Mouse (Mus musculus) neural tube, embryonic 11.5 days (tissue): Measurements from ENCODE around the gene Cnnm2. TPM values are rescaled to one million over a fixed set of nuclear protein-coding genes. Genes with fewer than 3 reads are reported as not detected.

ENCODE experiments used
- ATAC-seq: fragments of 200-750 bp; cut with Nextera tagmentation; 2 replicates; pipeline ENCODE4 v1.8.0; 2017; ENCODE audit warnings: moderate number of reproducible peaks, mild to moderate bottlenecking, moderate TSS enrichment, moderate library complexity; ENCODE audit not compliant: insufficient read depth, low FRiP score, low TSS enrichment
- DNase-seq: peaks from one replicate; pipeline ENCODE4 v3.0.0-alpha.2; 2015; ENCODE audit warnings: low spot score
- H3K27ac ChIP-seq: fragments of 300-500 bp; sonication (generic); 2 replicates; pipeline ENCODE4 v1.5.1; 2014; ENCODE audit warnings: low read depth, mild to moderate bottlenecking, low read length
- H3K27me3 ChIP-seq: fragments of 300-500 bp; sonication (generic); 2 replicates; pipeline ENCODE4 v1.6.1; 2014; ENCODE audit warnings: mild to moderate bottlenecking, low read length, mixed read lengths; ENCODE audit not compliant: control insufficient read depth, insufficient read depth
- H3K36me3 ChIP-seq: fragments of 300-500 bp; sonication (generic); 2 replicates; pipeline ENCODE4 v1.6.1; 2014; ENCODE audit warnings: mild to moderate bottlenecking, low read length, moderate library complexity, mixed read lengths; ENCODE audit not compliant: control insufficient read depth, insufficient read depth
- H3K4me1 ChIP-seq: fragments of 300-500 bp; sonication (generic); 2 replicates; pipeline ENCODE4 v1.6.1; 2014; ENCODE audit warnings: low read length, mixed read lengths; ENCODE audit not compliant: control insufficient read depth, insufficient read depth
- H3K4me2 ChIP-seq: fragments of 300-500 bp; sonication (generic); 2 replicates; pipeline ENCODE4 v1.6.1; 2014; ENCODE audit warnings: low read depth, mild to moderate bottlenecking, moderate library complexity
- H3K4me3 ChIP-seq: fragments of 300-500 bp; sonication (generic); 2 replicates; pipeline ENCODE4 v1.5.1; 2014; ENCODE audit warnings: low read depth, low read length
- H3K9ac ChIP-seq: fragments of 300-500 bp; sonication (generic); 2 replicates; pipeline ENCODE4 v1.6.1; 2014; ENCODE audit warnings: mild to moderate bottlenecking, low read length
- H3K9me3 ChIP-seq: fragments of 300-500 bp; sonication (generic); 2 replicates; pipeline ENCODE4 v1.6.1; 2016; ENCODE audit warnings: low read length; ENCODE audit not compliant: control insufficient read depth
- WGBS: fragments of 180-500 bp; shearing (Covaris S2); extraction: QIAGEN DNeasy Blood & Tissue Kit; methylation state at CpG from one replicate; pipeline ENCODE4 v1.1.7; 2014; 5-methylcytosine and 5-hydroxymethylcytosine counted together
- polyA plus RNA-seq: library from polyadenylated mRNA; unstranded; fragments of >200 nt; fragmentation: Nextera tagmentation; extraction: Ambion mirVana; gene quantifications from 2 replicates; pipeline ENCODE4 v1.2.1, GENCODE M21; 2014

Gene Cnnm2
- polyA plus RNA-seq, 1 experiment from 2014 or later: 5.4 TPM

GRCm38 (mm10) chr19:46808261-46808660 is 46.9 kb downstream of the Cnnm2 start:
- Histone ChIP-seq H3K9ac (no peak overlapping the region), H3K27me3 (no peaks in the 10 kb centered on the region), H3K4me2 (no peak overlapping the region), H3K27ac (no peak overlapping the region), H3K36me3 (no peaks in the 10 kb centered on the region), H3K4me3 (no peak overlapping the region), H3K9me3 (no peaks in the 10 kb centered on the region), H3K4me1 (no peaks in the 10 kb centered on the region)
- DNase-seq: no peak
- 92% methylated on average over 5 of the region's 5 CpGs for WGBS
- no peak for ATAC-seq

DNA sequence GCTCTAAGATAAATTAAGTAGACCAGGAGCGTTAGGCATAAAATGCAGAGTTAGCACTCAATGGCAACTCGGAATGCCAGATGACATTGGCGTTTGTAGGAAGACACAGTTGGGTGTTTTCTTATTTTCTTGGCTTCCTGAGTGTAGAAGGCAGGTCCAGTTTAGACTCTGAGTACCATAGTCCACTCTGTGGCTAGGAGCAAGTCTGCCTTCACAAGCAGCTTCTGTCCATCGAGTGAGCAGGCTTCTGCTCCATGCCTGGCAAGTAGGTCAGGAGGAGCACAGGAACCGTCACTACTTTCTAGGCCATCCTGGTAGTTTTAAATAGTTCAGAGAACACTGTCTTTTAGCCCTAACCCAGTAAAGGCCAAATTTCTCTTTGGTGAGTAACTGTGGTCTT is 47.6 kb downstream of the Cnnm2 start:
- H3K9ac ChIP-seq: no peak overlapping the region
- 89% methylated on average over 5 of the region's 5 CpGs for WGBS
- no peak overlapping the region for H3K27ac ChIP-seq

GRCm38 (mm10) chr19:46819276-46819675 is 57.9 kb downstream of the Cnnm2 start:
- WGBS: 76% methylated on average over 7 of the region's 7 CpGs
- Histone ChIP-seq H3K27ac (no peak overlapping the region), H3K4me3 (no peak overlapping the region), H3K9me3 (no peaks in the 10 kb centered on the region), H3K27me3 (no peaks in the 10 kb centered on the region), H3K4me2 (no peak overlapping the region), H3K9ac (no peak overlapping the region), H3K4me1 (peaks cover 5% of the 10 kb centered on the region; the same call in 1 of the 2 replicates), H3K36me3 (no peaks in the 10 kb centered on the region)
- ATAC-seq: no peak
- no peak for DNase-seq

More for the DNA sequence above, 47.6 kb downstream of the Cnnm2 start:
- Histone ChIP-seq H3K4me2 (no peak overlapping the region), H3K4me1 (no peaks in the 10 kb centered on the region), H3K9me3 (no peaks in the 10 kb centered on the region), H3K36me3 (no peaks in the 10 kb centered on the region), H3K27me3 (no peaks in the 10 kb centered on the region), H3K4me3 (no peak overlapping the region)
- ATAC-seq (no peak), DNase-seq (no peak)

GRCm38 (mm10) chr19:46822491-46822890 is 61.1 kb downstream of the Cnnm2 start:
- ATAC-seq (no peak), DNase-seq (no peak)
- no peaks in the 10 kb centered on the region for H3K36me3 ChIP-seq
- H3K9ac ChIP-seq: no peak overlapping the region
- no peak overlapping the region for H3K27ac ChIP-seq
- no peaks in the 10 kb centered on the region for H3K27me3 ChIP-seq
- 89% methylated on average over 4 of the region's 4 CpGs for WGBS
- no peak overlapping the region for H3K4me2 ChIP-seq
- H3K4me3 ChIP-seq: no peak overlapping the region
- H3K9me3 ChIP-seq: no peaks in the 10 kb centered on the region
- H3K4me1 ChIP-seq: peaks cover 5% of the 10 kb centered on the region; the same call in 1 of the 2 replicates

DNA sequence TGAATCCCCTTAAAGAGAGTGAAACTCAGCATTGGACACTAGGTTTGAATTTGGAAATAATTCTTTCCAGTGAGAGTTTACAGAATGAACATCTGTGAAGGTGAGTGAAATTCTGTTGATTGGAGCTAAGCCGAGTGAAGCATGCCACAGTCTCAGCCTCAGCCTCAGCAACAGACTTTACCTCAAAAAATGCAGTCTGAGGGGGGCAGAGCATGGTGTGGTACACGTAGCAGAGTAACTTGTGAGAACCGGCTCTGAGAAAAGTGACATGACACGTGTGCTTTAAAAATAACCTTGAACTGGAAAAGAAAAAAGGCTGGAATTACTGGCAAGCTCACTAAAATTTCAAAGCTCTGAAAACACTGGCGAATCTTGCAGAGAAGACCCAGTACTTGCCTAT is 62.4 kb downstream of the Cnnm2 start:
- Histone ChIP-seq H3K27me3 (no peaks in the 10 kb centered on the region), H3K4me2 (no peak overlapping the region), H3K4me1 (no peaks in the 10 kb centered on the region), H3K9me3 (no peaks in the 10 kb centered on the region), H3K9ac (no peak overlapping the region), H3K4me3 (no peak overlapping the region), H3K27ac (no peak overlapping the region), H3K36me3 (no peaks in the 10 kb centered on the region)
- no peak for DNase-seq
- 82% methylated on average over 5 of the region's 5 CpGs for WGBS
- ATAC-seq: no peak

DNA sequence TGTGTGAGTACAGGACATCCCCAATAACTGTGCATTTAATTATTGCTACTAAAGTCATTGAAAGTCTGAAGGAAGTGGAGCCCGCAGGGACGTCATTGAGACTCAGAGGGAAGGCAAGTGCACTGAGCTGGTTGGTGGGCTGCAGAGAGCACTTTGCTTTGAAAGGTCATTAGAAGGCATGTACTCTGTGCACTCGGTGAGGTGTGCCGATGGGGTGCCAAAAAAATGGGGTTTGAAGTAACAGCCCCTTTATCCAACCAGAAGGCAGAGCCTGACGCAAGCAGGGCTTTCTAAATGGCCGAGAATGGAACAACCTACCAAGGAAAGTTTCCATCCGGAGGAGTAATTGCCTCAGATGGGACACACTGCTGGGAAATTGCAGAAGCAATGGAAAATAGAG is 63.5 kb downstream of the Cnnm2 start:
- Histone ChIP-seq H3K27me3 (no peaks in the 10 kb centered on the region), H3K9ac (no peak overlapping the region), H3K4me3 (no peak overlapping the region), H3K9me3 (no peaks in the 10 kb centered on the region), H3K4me1 (no peaks in the 10 kb centered on the region), H3K36me3 (no peaks in the 10 kb centered on the region), H3K4me2 (no peak overlapping the region), H3K27ac (no peak overlapping the region)
- WGBS: 70% methylated on average over 7 of the region's 7 CpGs
- DNase-seq (no peak), ATAC-seq (no peak)

DNA sequence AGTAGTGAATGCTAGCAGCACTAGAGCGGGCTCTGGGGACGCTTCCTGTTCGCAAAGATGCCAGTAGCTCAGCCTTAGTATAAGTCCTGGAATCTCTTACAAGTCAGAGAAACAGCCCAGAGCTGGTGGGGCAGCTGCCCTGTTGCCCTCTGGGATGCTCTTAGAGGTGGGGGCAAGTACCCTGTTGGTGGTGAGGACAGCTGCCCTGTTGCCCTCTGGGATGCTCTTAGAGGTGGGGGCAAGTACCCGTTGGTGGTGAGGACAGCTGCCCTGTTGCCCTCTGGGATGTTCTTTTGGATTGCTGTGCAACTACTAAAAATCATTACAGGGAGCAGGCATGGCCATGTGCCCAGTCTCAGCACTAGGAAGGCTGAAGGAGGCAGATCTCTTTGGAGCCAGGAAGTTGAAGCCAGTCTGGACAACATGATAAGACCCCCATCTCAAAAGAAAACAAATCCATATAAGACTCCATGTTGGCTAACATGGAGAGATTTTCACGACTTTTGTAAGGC is 66.3 kb downstream of the Cnnm2 start:
- H3K36me3 ChIP-seq: no peaks in the 10 kb centered on the region
- H3K27ac ChIP-seq: no peak overlapping the region
- no peak overlapping the region for H3K9ac ChIP-seq
- H3K4me1 ChIP-seq: no peaks in the 10 kb centered on the region; the same call in 1 of the 2 replicates
- H3K4me3 ChIP-seq: no peak overlapping the region
- no peaks in the 10 kb centered on the region for H3K9me3 ChIP-seq
- no peaks in the 10 kb centered on the region for H3K27me3 ChIP-seq
- DNase-seq (no peak), ATAC-seq (no peak)
- no peak overlapping the region for H3K4me2 ChIP-seq
- 86% methylated on average over 5 of the region's 5 CpGs for WGBS

- WGBS: 39% methylated on average over 3 of the region's 3 CpGs
These were observed 67.6 kb downstream of the Cnnm2 start for GRCm38 (mm10) chr19:46828961-46829360.

GRCm38 (mm10) chr19:46831381-46831780 is 70.0 kb downstream of the Cnnm2 start:
- Histone ChIP-seq H3K4me1 (no peaks in the 10 kb centered on the region; the same call in 1 of the 2 replicates), H3K9ac (no peak overlapping the region), H3K27me3 (no peaks in the 10 kb centered on the region), H3K36me3 (no peaks in the 10 kb centered on the region), H3K27ac (no peak overlapping the region), H3K4me2 (no peak overlapping the region), H3K4me3 (no peak overlapping the region), H3K9me3 (no peaks in the 10 kb centered on the region)
- 71% methylated on average over 9 of the region's 9 CpGs for WGBS
- ATAC-seq: no peak
- no peak for DNase-seq

More at GRCm38 (mm10) chr19:46828961-46829360, 67.6 kb downstream of the Cnnm2 start:
- H3K9me3 ChIP-seq: no peaks in the 10 kb centered on the region
- H3K4me1 ChIP-seq: no peaks in the 10 kb centered on the region; the same call in 1 of the 2 replicates
- H3K4me2 ChIP-seq: no peak overlapping the region
- no peak overlapping the region for H3K9ac ChIP-seq
- no peak overlapping the region for H3K4me3 ChIP-seq
- no peaks in the 10 kb centered on the region for H3K36me3 ChIP-seq
- no peak overlapping the region for H3K27ac ChIP-seq
- ATAC-seq (no peak), DNase-seq (no peak)
- no peaks in the 10 kb centered on the region for H3K27me3 ChIP-seq
